Mouse (Mus musculus): Measurements from ENCODE around the gene Iqcc. TPM values are rescaled to one million over a fixed set of nuclear protein-coding genes. Genes with fewer than 3 reads are reported as not detected.
A peak's percentile ranks its signal among the peaks of the same experiment; 100 is the strongest.

Iqcc gene
- polyA plus RNA-seq, 1 experiment = 11.1 TPM

DNA sequence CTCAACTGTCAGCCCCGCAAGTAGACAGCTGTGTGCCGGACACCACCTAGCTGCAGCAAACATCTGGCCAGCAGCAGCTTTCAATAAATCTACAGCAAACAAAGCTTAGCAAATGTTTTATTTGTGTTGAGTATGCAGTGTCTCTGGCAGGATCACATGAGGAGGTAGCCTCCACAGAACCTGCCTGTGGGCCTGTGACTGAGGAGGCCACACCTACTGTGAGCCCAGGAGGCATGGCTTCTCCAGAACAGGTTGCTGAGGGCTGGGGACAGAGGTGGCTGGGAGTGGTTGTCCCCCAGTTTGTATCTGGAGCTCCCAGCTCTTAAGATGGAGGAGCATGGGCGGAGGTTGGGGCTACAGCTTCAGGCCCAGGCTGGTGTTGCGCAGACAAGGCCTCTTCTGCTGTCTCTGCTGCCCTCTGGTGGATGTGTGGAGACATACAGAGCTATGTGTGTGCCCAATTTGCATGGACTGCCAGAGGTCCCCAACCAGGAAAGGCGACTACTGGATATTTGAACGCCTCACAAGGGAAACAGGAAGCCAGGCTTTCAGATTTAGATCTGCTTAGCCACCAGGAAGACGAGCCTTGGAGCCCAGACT is 10.4 kb downstream of the Iqcc start:
- Histone ChIP-seq H3K4me1 (ENCODE audit: control insufficient read depth, insufficient read depth, low read length) (no peaks in the 10 kb centered on the region), H3K4me3 (replicated peaks; ENCODE audit: control insufficient read depth, low read depth, low read length) (no peak overlapping the region), H3K27ac (ENCODE audit: control insufficient read depth, insufficient read depth, low read depth, low read length, poor library complexity) (no peak overlapping the region)
- TF ChIP-seq CTCF (IDR thresholded peaks at IDR 0.05; ENCODE audit: control insufficient read depth, insufficient read depth, low read length) (peak; percentile 98), POLR2A (IDR thresholded peaks at IDR 0.05; ENCODE audit: borderline replicate concordance, control insufficient read depth, low read depth, low read length) (no peak)
- 36% methylated on average over 7 of the region's 7 CpGs for WGBS

DNA sequence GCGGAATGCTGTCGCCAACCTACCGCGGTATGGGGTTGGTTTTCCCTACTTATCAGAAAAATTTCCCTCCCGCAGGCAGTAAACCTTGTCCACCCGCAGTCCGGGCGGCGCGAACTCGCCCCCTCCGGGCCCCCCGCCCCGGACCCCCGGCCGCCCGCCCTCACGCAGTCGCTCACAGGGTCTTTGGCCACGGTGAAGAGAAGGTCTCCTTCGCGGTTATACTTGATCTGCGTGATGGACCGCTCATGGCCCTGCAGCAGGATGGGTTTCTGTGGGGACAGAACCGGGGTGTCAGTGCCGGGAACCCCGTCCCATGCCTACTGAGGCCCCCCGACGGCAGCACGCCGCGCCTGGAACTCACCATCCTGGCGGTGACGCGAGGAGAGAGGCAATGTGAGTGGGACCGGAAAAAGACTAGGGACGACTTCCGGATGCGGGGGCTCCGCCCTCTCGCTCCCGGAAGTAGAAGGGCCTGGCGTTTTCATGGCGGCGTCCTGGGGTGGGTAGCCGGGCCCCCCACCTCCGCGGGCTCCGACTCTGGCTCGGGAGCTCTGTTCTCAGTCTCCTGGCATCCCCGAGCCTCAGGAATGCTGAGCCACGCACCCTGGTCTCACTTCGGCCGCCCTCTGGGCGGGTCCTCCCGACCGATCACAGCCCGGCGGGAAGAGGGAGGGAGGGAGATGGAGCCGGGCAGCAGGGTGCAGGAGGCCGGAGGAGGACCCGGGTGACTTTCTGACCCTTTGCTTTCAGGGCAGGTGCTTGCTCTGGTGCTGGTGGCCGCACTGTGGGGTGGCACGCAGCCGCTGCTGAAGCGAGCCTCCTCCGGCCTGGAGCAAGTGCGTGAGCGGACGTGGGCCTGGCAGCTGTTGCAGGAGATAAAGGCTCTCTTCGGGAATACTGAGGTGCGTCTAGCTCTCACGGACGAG is 18.4 kb downstream of the Iqcc start, which contains the start of the genes Eif3i and Tmem234:
TSS of gene Eif3i (minus strand) at position 416 of the 926 bp plus-strand sequence.
TSS of gene Tmem234 (plus strand) at position 436 of the 926 bp plus-strand sequence.
- Histone ChIP-seq H3K4me1 (ENCODE audit: control insufficient read depth, insufficient read depth, low read length) (peaks cover 4% of the 10 kb centered on the region; the same call in 1 of the 2 replicates), H3K4me3 (replicated peaks; ENCODE audit: control insufficient read depth, low read depth, low read length) (peak within 1 kb of the TSS; percentile 87), H3K27ac (ENCODE audit: control insufficient read depth, insufficient read depth, low read depth, low read length, poor library complexity) (peak within 1 kb of the TSS; percentile 43)
- TF ChIP-seq CTCF (IDR thresholded peaks at IDR 0.05; ENCODE audit: control insufficient read depth, insufficient read depth, low read length) (no peak), POLR2A (IDR thresholded peaks at IDR 0.05; ENCODE audit: borderline replicate concordance, control insufficient read depth, low read depth, low read length) (peak; percentile 74; the same call in 1 of the 2 replicates)
- WGBS = under 1% methylated on average over 74 of the region's 74 CpGs

GRCm38 (mm10) chr4:129588865-129589264 is 30.0 kb downstream of the Iqcc start:
- WGBS = 43% methylated on average over 4 of the region's 4 CpGs
- TF ChIP-seq CTCF (IDR thresholded peaks at IDR 0.05; ENCODE audit: control insufficient read depth, insufficient read depth, low read length) (no peak), POLR2A (IDR thresholded peaks at IDR 0.05; ENCODE audit: borderline replicate concordance, control insufficient read depth, low read depth, low read length) (no peak)
- Histone ChIP-seq H3K4me3 (replicated peaks; ENCODE audit: control insufficient read depth, low read depth, low read length) (no peak overlapping the region), H3K4me1 (ENCODE audit: control insufficient read depth, insufficient read depth, low read length) (peaks cover 2% of the 10 kb centered on the region; the same call in 1 of the 2 replicates), H3K27ac (ENCODE audit: control insufficient read depth, insufficient read depth, low read depth, low read length, poor library complexity) (peak overlapping the region; percentile 5; the same call in 1 of the 2 replicates)

DNA sequence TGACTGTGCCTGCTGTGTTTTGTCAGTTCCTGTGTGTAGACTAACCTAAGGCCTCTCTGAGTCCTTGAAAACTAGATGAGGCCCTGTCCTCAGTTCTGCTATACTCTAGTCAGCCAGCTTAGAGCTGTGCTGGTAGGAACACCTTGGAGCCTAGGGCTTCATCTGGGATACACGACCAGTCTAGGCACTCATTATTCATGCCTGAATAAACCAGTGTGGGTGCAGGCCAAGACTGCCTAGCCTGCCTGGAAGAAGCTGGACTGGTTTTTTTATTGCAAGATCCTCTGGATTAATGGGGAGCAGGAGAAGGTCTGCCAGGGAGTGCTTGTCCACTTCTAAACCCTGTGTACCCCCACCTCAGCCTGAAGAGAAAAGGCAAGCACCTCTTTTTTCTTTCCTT is 32.0 kb downstream of the Iqcc start:
- 76% methylated on average over 1 of the region's 1 CpGs for WGBS
- Histone ChIP-seq H3K4me1 (ENCODE audit: control insufficient read depth, insufficient read depth, low read length) (peaks cover 2% of the 10 kb centered on the region; the same call in 1 of the 2 replicates), H3K4me3 (replicated peaks; ENCODE audit: control insufficient read depth, low read depth, low read length) (no peak overlapping the region), H3K27ac (ENCODE audit: control insufficient read depth, insufficient read depth, low read depth, low read length, poor library complexity) (no peak overlapping the region)
- no peak for TF ChIP-seq POLR2A (IDR thresholded peaks at IDR 0.05; ENCODE audit: borderline replicate concordance, control insufficient read depth, low read depth, low read length)
- TF ChIP-seq CTCF (IDR thresholded peaks at IDR 0.05; ENCODE audit: control insufficient read depth, insufficient read depth, low read length) = no peak

DNA sequence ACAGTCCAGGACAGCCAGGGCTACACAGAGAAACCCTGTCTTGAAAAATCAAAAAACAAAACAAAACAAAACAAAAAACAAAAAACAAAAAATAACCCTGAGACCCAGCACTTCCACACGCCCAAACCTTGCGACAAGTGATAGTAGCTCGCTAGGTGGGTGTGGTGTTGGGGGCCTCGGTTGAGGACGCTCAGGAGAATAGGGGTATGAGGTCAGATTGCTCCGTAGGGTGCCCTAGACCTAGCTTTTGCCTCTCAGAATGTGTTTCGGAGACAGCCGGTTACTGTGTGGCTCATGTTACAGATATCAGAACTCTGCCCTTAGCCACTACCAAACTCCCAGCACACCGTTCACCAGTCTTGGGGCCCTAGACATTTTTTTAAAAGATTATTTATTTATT is 33.1 kb downstream of the Iqcc start:
- Histone ChIP-seq H3K27ac (ENCODE audit: control insufficient read depth, insufficient read depth, low read depth, low read length, poor library complexity) (no peak overlapping the region), H3K4me1 (ENCODE audit: control insufficient read depth, insufficient read depth, low read length) (peaks cover 2% of the 10 kb centered on the region; the same call in 1 of the 2 replicates), H3K4me3 (replicated peaks; ENCODE audit: control insufficient read depth, low read depth, low read length) (no peak overlapping the region)
- TF ChIP-seq CTCF (IDR thresholded peaks at IDR 0.05; ENCODE audit: control insufficient read depth, insufficient read depth, low read length) (no peak), POLR2A (IDR thresholded peaks at IDR 0.05; ENCODE audit: borderline replicate concordance, control insufficient read depth, low read depth, low read length) (no peak)
- WGBS = 84% methylated on average over 9 of the region's 9 CpGs

GRCm38 (mm10) chr4:129584884-129585608 is 33.9 kb downstream of the Iqcc start:
- peak; percentile 76 for TF ChIP-seq CTCF (IDR thresholded peaks at IDR 0.05; ENCODE audit: control insufficient read depth, insufficient read depth, low read length)
- TF ChIP-seq POLR2A (IDR thresholded peaks at IDR 0.05; ENCODE audit: borderline replicate concordance, control insufficient read depth, low read depth, low read length) = peak; percentile 8; the same call in 1 of the 2 replicates
- Histone ChIP-seq H3K4me3 (replicated peaks; ENCODE audit: control insufficient read depth, low read depth, low read length) (peak overlapping the region; percentile 87), H3K27ac (ENCODE audit: control insufficient read depth, insufficient read depth, low read depth, low read length, poor library complexity) (peak overlapping the region; percentile 76), H3K4me1 (ENCODE audit: control insufficient read depth, insufficient read depth, low read length) (peaks cover 2% of the 10 kb centered on the region; the same call in 1 of the 2 replicates)
- WGBS = 1% methylated on average over 36 of the region's 36 CpGs

GRCm38 (mm10) chr4:129584370-129584769 is 34.5 kb downstream of the Iqcc start:
- 71% methylated on average over 1 of the region's 1 CpGs for WGBS
- Histone ChIP-seq H3K27ac (ENCODE audit: control insufficient read depth, insufficient read depth, low read depth, low read length, poor library complexity) (peak overlapping the region; percentile 32), H3K4me3 (replicated peaks; ENCODE audit: control insufficient read depth, low read depth, low read length) (no peak overlapping the region), H3K4me1 (ENCODE audit: control insufficient read depth, insufficient read depth, low read length) (peaks cover 2% of the 10 kb centered on the region; the same call in 1 of the 2 replicates)
- TF ChIP-seq CTCF (IDR thresholded peaks at IDR 0.05; ENCODE audit: control insufficient read depth, insufficient read depth, low read length) (no peak), POLR2A (IDR thresholded peaks at IDR 0.05; ENCODE audit: borderline replicate concordance, control insufficient read depth, low read depth, low read length) (no peak)
